Mouse (Mus musculus): ENCODE measurements around the gene 2410015M20Rik. TPM values are rescaled to one million over a fixed set of nuclear protein-coding genes. Genes with fewer than 3 reads are reported as not detected.

The 2410015M20Rik gene
- polyA plus RNA-seq, 1 experiment from 2014 or later = 211 TPM

- H3K4me3 ChIP-seq (replicated peaks) = no peak overlapping the region
- H3K4me2 ChIP-seq = no peak overlapping the region
- no peaks in the 10 kb centered on the region for H3K9me3 ChIP-seq
- H3K27ac ChIP-seq = 0 out of 2 replicates have a peak overlapping the region, but pooled peaks have one; percentile 4
- H3K9ac ChIP-seq (replicated peaks) = no peak overlapping the region
- WGBS = 90% methylated on average over 8 of the region's 8 CpGs
- peak; percentile 12; the same call in 1 of the 2 replicates for ATAC-seq (ENCODE audit: insufficient number of reproducible peaks, insufficient read depth, low FRiP score, low TSS enrichment, low read depth)
- H3K27me3 ChIP-seq = no peaks in the 10 kb centered on the region
- H3K36me3 ChIP-seq = peaks cover 96% of the 10 kb centered on the region
- no peaks in the 10 kb centered on the region for H3K4me1 ChIP-seq (replicated peaks)
Measured at GRCm38 (mm10) chr17:56593527-56594271, 15.9 kb downstream of the 2410015M20Rik start.

- Histone ChIP-seq H3K4me2 (no peak overlapping the region), H3K36me3 (peaks cover 100% of the 10 kb centered on the region), H3K27me3 (no peaks in the 10 kb centered on the region), H3K4me3 (replicated peaks) (no peak overlapping the region), H3K27ac (no peak overlapping the region), H3K9me3 (no peaks in the 10 kb centered on the region), H3K9ac (replicated peaks) (no peak overlapping the region), H3K4me1 (replicated peaks) (peaks cover 7% of the 10 kb centered on the region; the same call in 1 of the 2 replicates)
- ATAC-seq (ENCODE audit: insufficient number of reproducible peaks, insufficient read depth, low FRiP score, low TSS enrichment, low read depth) = no peak
Measured at GRCm38 (mm10) chr17:56592553-56592952, 17.0 kb downstream of the 2410015M20Rik start.

- H3K36me3 ChIP-seq = peaks cover 80% of the 10 kb centered on the region
Measured at GRCm38 (mm10) chr17:56588921-56589320, 20.6 kb downstream of the 2410015M20Rik start.

GRCm38 (mm10) chr17:56587773-56588172, 21.8 kb downstream of the 2410015M20Rik start:
- Histone ChIP-seq H3K4me1 (replicated peaks) (peaks cover 32% of the 10 kb centered on the region), H3K27ac (no peak overlapping the region), H3K36me3 (peaks cover 72% of the 10 kb centered on the region), H3K27me3 (no peaks in the 10 kb centered on the region), H3K4me3 (replicated peaks) (no peak overlapping the region), H3K9me3 (no peaks in the 10 kb centered on the region), H3K9ac (replicated peaks) (no peak overlapping the region), H3K4me2 (0 out of 2 replicates have a peak overlapping the region, but pooled peaks have one; percentile 13)
- no peak for ATAC-seq (ENCODE audit: insufficient number of reproducible peaks, insufficient read depth, low FRiP score, low TSS enrichment, low read depth)
- 86% methylated on average over 1 of the region's 1 CpGs for WGBS

More at GRCm38 (mm10) chr17:56588921-56589320, 20.6 kb downstream of the 2410015M20Rik start:
- no peak overlapping the region for H3K9ac ChIP-seq (replicated peaks)
- no peak overlapping the region for H3K4me3 ChIP-seq (replicated peaks)
- 96% methylated on average over 4 of the region's 4 CpGs for WGBS
- peaks cover 24% of the 10 kb centered on the region for H3K4me1 ChIP-seq (replicated peaks)
- H3K27me3 ChIP-seq = no peaks in the 10 kb centered on the region
- no peaks in the 10 kb centered on the region for H3K9me3 ChIP-seq
- no peak for ATAC-seq (ENCODE audit: insufficient number of reproducible peaks, insufficient read depth, low FRiP score, low TSS enrichment, low read depth)
- no peak overlapping the region for H3K4me2 ChIP-seq
- H3K27ac ChIP-seq = no peak overlapping the region

- Histone ChIP-seq H3K4me1 (replicated peaks) (peaks cover 40% of the 10 kb centered on the region), H3K4me3 (replicated peaks) (peak overlapping the region; percentile 91), H3K36me3 (peaks cover 72% of the 10 kb centered on the region), H3K9ac (replicated peaks) (peak overlapping the region; percentile 94), H3K9me3 (no peaks in the 10 kb centered on the region), H3K27me3 (no peaks in the 10 kb centered on the region), H3K4me2 (peak overlapping the region; percentile 75), H3K27ac (peak overlapping the region; percentile 93)
- under 1% methylated on average over 61 of the region's 61 CpGs for WGBS
- no peak for ATAC-seq (ENCODE audit: insufficient number of reproducible peaks, insufficient read depth, low FRiP score, low TSS enrichment, low read depth)
Measured at GRCm38 (mm10) chr17:56585171-56585821, 24.3 kb downstream of the 2410015M20Rik start.

GRCm38 (mm10) chr17:56584257-56585130, 25.1 kb downstream of the 2410015M20Rik start, which contains the start of the genes Safb2 and Safb:
Safb2 (minus strand) TSS chr17:56584585.
Safb (plus strand) TSS chr17:56584825.
- peaks cover 40% of the 10 kb centered on the region for H3K4me1 ChIP-seq (replicated peaks)
- under 1% methylated on average over 90 of the region's 101 CpGs for WGBS
- peak; percentile 95 for ATAC-seq (ENCODE audit: insufficient number of reproducible peaks, insufficient read depth, low FRiP score, low TSS enrichment, low read depth)

GRCm38 (mm10) chr17:56583611-56584256, 25.8 kb downstream of the 2410015M20Rik start:
- Histone ChIP-seq H3K27ac (peak overlapping the region; percentile 94), H3K27me3 (no peaks in the 10 kb centered on the region), H3K9me3 (no peaks in the 10 kb centered on the region), H3K4me1 (replicated peaks) (peaks cover 40% of the 10 kb centered on the region), H3K4me2 (peak overlapping the region; percentile 91), H3K9ac (replicated peaks) (peak overlapping the region; percentile 85), H3K4me3 (replicated peaks) (peak overlapping the region; percentile 91), H3K36me3 (peaks cover 72% of the 10 kb centered on the region)
- ATAC-seq (ENCODE audit: insufficient number of reproducible peaks, insufficient read depth, low FRiP score, low TSS enrichment, low read depth) = no peak; the same call in 1 of the 2 replicates
- WGBS = 4% methylated on average over 32 of the region's 33 CpGs

More at GRCm38 (mm10) chr17:56584257-56585130, 25.1 kb downstream of the 2410015M20Rik start, which contains the start of the genes Safb2 and Safb:
- peak within 1 kb of the TSS; percentile 91 for H3K4me3 ChIP-seq (replicated peaks)
- no peaks in the 10 kb centered on the region for H3K27me3 ChIP-seq
- peak within 1 kb of the TSS; percentile 94 for H3K27ac ChIP-seq
- peaks cover 72% of the 10 kb centered on the region for H3K36me3 ChIP-seq
- peak within 1 kb of the TSS; percentile 91 for H3K4me2 ChIP-seq
- no peaks in the 10 kb centered on the region for H3K9me3 ChIP-seq
- peak within 1 kb of the TSS; percentile 94 for H3K9ac ChIP-seq (replicated peaks)

GRCm38 (mm10) chr17:56583071-56583470, 26.5 kb downstream of the 2410015M20Rik start:
- H3K4me1 ChIP-seq (replicated peaks) = peaks cover 38% of the 10 kb centered on the region
- no peaks in the 10 kb centered on the region for H3K27me3 ChIP-seq
- peak overlapping the region; percentile 91 for H3K4me2 ChIP-seq
- no peak overlapping the region for H3K27ac ChIP-seq
- peaks cover 72% of the 10 kb centered on the region for H3K36me3 ChIP-seq
- peak overlapping the region; percentile 91 for H3K4me3 ChIP-seq (replicated peaks)
- no peak for ATAC-seq (ENCODE audit: insufficient number of reproducible peaks, insufficient read depth, low FRiP score, low TSS enrichment, low read depth)
- peak overlapping the region; percentile 85 for H3K9ac ChIP-seq (replicated peaks)
- H3K9me3 ChIP-seq = no peaks in the 10 kb centered on the region
- WGBS = 63% methylated on average over 1 of the region's 1 CpGs

- WGBS = 92% methylated on average over 3 of the region's 3 CpGs
- no peak overlapping the region for H3K4me3 ChIP-seq (replicated peaks)
- no peak for ATAC-seq (ENCODE audit: insufficient number of reproducible peaks, insufficient read depth, low FRiP score, low TSS enrichment, low read depth)
- no peaks in the 10 kb centered on the region for H3K27me3 ChIP-seq
- no peak overlapping the region for H3K27ac ChIP-seq
- H3K9ac ChIP-seq (replicated peaks) = no peak overlapping the region
- no peaks in the 10 kb centered on the region for H3K4me1 ChIP-seq (replicated peaks)
- peaks cover 94% of the 10 kb centered on the region for H3K36me3 ChIP-seq
- no peak overlapping the region for H3K4me2 ChIP-seq
- no peaks in the 10 kb centered on the region for H3K9me3 ChIP-seq
Measured at GRCm38 (mm10) chr17:56572939-56573338, 36.6 kb downstream of the 2410015M20Rik start.

GRCm38 (mm10) chr17:56572154-56572553, 37.4 kb downstream of the 2410015M20Rik start:
- Histone ChIP-seq H3K4me3 (replicated peaks) (no peak overlapping the region), H3K36me3 (peaks cover 94% of the 10 kb centered on the region), H3K27me3 (no peaks in the 10 kb centered on the region), H3K27ac (no peak overlapping the region), H3K4me2 (no peak overlapping the region), H3K9me3 (no peaks in the 10 kb centered on the region), H3K4me1 (replicated peaks) (no peaks in the 10 kb centered on the region), H3K9ac (replicated peaks) (no peak overlapping the region)
- 79% methylated on average over 1 of the region's 1 CpGs for WGBS
- ATAC-seq (ENCODE audit: insufficient number of reproducible peaks, insufficient read depth, low FRiP score, low TSS enrichment, low read depth) = no peak

All from limb, embryonic 12.5 days (tissue).